Mouse (Mus musculus) ES-Bruce4 (cell line): ENCODE data around the gene Egr4. TPM values are rescaled to one million over a fixed set of nuclear protein-coding genes. Genes with fewer than 3 reads are reported as not detected.

Experiments used
- H3K27ac ChIP-seq: 2 replicates; pipeline ENCODE4 v1.5.1; 2012; ENCODE audit warnings: low read length, inconsistent platforms; ENCODE audit not compliant: insufficient read depth
- H3K27me3 ChIP-seq: 2 replicates; pipeline ENCODE4 v1.6.1; 2012; ENCODE audit warnings: mild to moderate bottlenecking, low read length, inconsistent platforms; ENCODE audit not compliant: control insufficient read depth, poor library complexity, insufficient read depth, severe bottlenecking
- H3K36me3 ChIP-seq: 2 replicates; pipeline ENCODE4 v1.6.1; 2012; ENCODE audit warnings: inconsistent platforms, mild to moderate bottlenecking, low read length, moderate library complexity; ENCODE audit not compliant: control insufficient read depth, poor library complexity, insufficient read depth, severe bottlenecking
- H3K4me1 ChIP-seq: one replicate; pipeline ENCODE4 v1.8.1; 2011; ENCODE audit warnings: low read length; ENCODE audit not compliant: control insufficient read depth, insufficient read depth
- H3K4me3 ChIP-seq: 2 replicates; pipeline ENCODE4 v1.5.1; 2011; ENCODE audit warnings: low read depth, mild to moderate bottlenecking, low read length
- H3K9ac ChIP-seq: 2 replicates; pipeline ENCODE4 v1.6.1; 2012; ENCODE audit warnings: low read depth, mild to moderate bottlenecking, inconsistent platforms; ENCODE audit not compliant: poor library complexity, severe bottlenecking
- H3K9me3 ChIP-seq: replicated peaks from 2 replicates; pipeline ENCODE4 v1.6.1; 2012; ENCODE audit warnings: mild to moderate bottlenecking, low read length, inconsistent platforms; ENCODE audit not compliant: control insufficient read depth, poor library complexity, insufficient read depth, severe bottlenecking
- CTCF ChIP-seq: IDR thresholded peaks from one replicate; pipeline ENCODE4 v1.8.1; 2011; ENCODE audit warnings: low read depth, low read length
- EP300 ChIP-seq: IDR thresholded peaks from 2 replicates; pipeline ENCODE4 v1.6.1; 2011; ENCODE audit warnings: low read depth, low read length; ENCODE audit not compliant: insufficient read depth
- POLR2A ChIP-seq: IDR thresholded peaks from one replicate; pipeline ENCODE4 v1.8.1; 2011; ENCODE audit warnings: low read length; ENCODE audit not compliant: insufficient read depth
- polyA plus RNA-seq: library from polyadenylated mRNA; stranded (reverse); fragments of >200 nt; gene quantifications from 2 replicates; pipeline ENCODE4 v1.2.4, GENCODE M21; 2011; ENCODE audit warnings: low read depth; ENCODE audit not compliant: missing spikeins, insufficient read depth, insufficient read length

The Egr4 gene
- polyA plus RNA-seq, 1 experiment = not detected

DNA sequence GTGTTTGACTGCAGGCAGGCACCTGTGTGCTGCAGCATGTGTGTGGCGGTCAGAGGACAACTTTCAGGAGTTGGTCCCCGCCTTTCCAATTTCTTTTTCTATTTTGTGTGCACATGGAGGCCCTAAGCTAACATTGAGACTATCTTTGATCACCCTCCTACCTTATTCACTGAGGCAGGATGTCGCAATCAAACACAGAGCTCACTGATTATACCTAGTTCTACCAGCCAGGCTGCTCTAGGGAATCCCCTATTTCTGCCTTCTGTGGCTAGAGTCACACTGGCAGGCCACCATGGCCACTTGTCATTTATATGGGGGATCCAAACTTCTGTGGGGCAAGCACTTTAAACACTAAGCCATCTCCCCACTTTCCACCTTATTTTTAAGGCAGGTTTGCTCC, 23.7 kb downstream of the Egr4 start:
- Histone ChIP-seq H3K4me1 (no peaks in the 10 kb centered on the region), H3K36me3 (no peaks in the 10 kb centered on the region), H3K27me3 (no peaks in the 10 kb centered on the region), H3K9ac (no peak overlapping the region), H3K4me3 (no peak overlapping the region), H3K27ac (no peak overlapping the region), H3K9me3 (no peaks in the 10 kb centered on the region)
- TF ChIP-seq CTCF (no peak), POLR2A (no peak), EP300 (no peak)

DNA sequence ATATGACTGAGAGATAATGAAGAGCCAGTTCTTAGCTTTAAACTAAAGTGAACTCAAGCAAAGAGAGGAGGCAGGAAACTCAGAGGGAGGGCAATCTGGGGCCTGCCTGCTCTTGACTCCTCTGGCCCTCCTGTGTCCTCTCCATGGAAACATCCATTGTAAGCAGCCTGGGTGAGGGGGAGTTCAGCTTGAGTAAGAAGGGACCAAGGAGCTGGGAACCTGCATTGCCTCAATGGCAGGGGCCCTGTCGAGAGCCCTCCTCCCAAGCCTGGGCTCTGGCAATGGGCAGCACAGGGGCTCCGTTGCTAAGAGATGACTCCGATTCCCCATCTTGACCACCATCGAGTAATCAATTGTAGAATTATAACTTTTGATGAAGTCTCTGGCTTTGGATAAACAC, 24.9 kb downstream of the Egr4 start:
- Histone ChIP-seq H3K9ac (no peak overlapping the region), H3K9me3 (no peaks in the 10 kb centered on the region), H3K4me3 (no peak overlapping the region), H3K27me3 (peaks cover 8% of the 10 kb centered on the region), H3K27ac (no peak overlapping the region), H3K4me1 (no peaks in the 10 kb centered on the region), H3K36me3 (no peaks in the 10 kb centered on the region)
- no peak for TF ChIP-seq EP300
- no peak for TF ChIP-seq POLR2A
- no peak for TF ChIP-seq CTCF

DNA sequence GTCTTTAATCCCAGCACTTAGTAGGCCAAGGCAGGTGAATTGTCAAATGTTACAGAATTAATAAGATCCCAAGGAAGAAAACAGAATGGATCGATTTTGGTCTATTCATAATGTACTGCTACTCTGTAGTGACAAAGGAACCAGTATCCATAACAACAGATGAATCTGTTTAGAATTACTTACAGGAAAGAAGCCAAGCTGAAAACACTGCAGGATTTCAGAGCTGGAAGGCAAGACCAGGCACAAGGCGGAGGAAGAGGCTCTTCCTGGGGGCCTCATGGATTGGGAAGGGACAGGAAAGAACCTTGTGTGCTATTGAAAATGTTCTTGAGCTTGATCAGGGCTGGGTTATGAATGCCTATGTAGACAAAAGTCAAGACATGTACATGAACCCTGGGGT, 27.7 kb downstream of the Egr4 start:
- no peak overlapping the region for H3K4me3 ChIP-seq
- H3K27me3 ChIP-seq = peaks cover 8% of the 10 kb centered on the region
- H3K9ac ChIP-seq = no peak overlapping the region
- TF ChIP-seq EP300 (no peak), CTCF (no peak), POLR2A (no peak)
- no peak overlapping the region for H3K27ac ChIP-seq
- no peaks in the 10 kb centered on the region for H3K4me1 ChIP-seq
- no peaks in the 10 kb centered on the region for H3K36me3 ChIP-seq
- H3K9me3 ChIP-seq = no peaks in the 10 kb centered on the region

DNA sequence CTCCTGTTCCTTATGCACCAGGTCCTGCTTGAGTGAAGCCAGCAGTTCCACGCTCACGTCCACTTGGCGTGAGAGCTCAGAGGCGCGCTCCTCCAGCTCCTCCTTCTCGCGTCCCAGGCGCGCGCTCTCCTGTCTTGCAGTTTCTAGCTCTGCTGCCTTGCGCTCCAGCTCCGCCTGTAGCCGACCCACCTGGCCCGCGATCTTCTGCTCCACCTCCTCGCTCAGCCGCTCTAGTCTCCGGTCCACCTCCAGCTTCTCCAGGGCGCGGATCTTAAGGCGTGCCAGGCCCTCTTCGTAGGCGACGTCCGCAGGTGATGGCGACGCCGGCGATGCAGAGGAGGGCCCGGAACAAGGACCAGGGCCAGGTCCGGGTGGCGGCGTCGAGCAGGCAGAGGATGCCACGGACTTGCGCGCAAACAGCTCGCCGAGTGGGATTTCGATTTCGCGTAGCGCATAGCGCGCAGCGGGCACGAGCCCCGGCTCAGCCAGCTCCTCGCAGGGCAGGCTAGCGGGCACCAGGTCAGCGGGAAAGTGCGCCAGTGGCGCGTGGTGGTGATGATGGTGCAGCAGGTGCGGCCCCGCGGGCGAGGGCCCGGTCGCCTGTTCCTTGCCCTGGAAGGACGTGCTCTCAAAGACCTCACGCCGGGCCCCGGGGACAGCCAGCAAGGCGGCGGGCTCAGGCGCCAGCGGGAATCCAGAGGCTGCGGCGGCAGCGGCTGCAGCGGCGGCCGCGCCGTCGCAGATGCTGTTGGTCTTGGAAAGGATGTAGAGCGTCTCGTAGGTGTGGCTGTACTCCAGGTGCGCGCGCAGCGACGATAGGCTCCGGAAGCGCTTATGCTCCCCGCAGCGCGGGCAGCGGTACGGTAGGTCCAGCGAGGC, 29.3 kb downstream of the Egr4 start:
- H3K27me3 ChIP-seq = peaks cover 8% of the 10 kb centered on the region

DNA sequence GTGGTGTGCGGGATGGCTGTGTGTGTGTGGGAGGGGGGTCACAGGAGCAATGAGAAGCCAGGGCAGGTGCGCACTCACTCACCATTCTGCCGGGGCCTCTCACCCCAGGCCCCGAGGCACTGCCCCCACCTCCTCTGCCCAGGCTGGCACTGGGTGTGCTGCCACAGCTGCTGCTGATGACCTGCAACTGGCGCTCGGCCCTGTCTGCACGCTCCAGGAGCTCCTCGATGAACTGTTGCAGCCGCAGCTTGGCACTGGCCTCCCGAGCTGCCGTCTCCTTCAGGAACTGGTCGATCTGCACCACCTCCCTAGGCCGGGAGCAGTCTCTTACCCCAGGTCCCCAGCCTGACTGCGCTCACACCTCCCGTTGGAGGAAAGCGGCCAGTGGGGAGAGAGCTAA, 32.7 kb downstream of the Egr4 start:
- no peak overlapping the region for H3K9ac ChIP-seq
- TF ChIP-seq POLR2A (no peak), CTCF (no peak), EP300 (no peak)
- H3K27me3 ChIP-seq = peaks cover 8% of the 10 kb centered on the region
- no peak overlapping the region for H3K4me3 ChIP-seq
- no peaks in the 10 kb centered on the region for H3K9me3 ChIP-seq
- no peak overlapping the region for H3K27ac ChIP-seq
- H3K4me1 ChIP-seq = peaks cover 4% of the 10 kb centered on the region
- H3K36me3 ChIP-seq = no peaks in the 10 kb centered on the region

More for the DNA sequence above, 29.3 kb downstream of the Egr4 start:
- no peaks in the 10 kb centered on the region for H3K36me3 ChIP-seq
- H3K9ac ChIP-seq = peak overlapping the region; percentile 5; the same call in 1 of the 2 replicates
- H3K4me3 ChIP-seq = peak overlapping the region; percentile 56
- no peaks in the 10 kb centered on the region for H3K4me1 ChIP-seq
- H3K27ac ChIP-seq = no peak overlapping the region
- H3K9me3 ChIP-seq = no peaks in the 10 kb centered on the region
- TF ChIP-seq EP300 = no peak
- TF ChIP-seq POLR2A = no peak
- TF ChIP-seq CTCF = no peak

DNA sequence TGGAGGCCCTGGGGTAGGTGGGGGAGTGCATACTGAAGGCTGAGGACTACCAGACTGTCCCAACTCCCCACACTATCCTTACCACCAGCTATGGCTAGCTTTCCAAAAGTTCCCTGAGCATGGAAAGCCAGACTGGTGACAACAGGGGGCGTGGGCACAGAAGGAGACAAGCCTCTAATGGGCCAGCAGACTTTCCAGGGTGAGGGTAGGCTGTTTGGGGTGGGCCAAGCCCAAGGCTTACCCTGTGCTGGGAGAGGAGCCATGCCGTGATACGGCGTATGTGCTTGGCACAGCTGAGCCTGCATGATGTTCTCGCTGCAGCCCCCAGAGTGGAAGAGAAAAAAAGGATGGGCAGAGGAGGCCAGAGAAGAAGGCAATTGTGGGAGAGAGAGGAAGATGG, 33.4 kb downstream of the Egr4 start:
- H3K9me3 ChIP-seq = no peaks in the 10 kb centered on the region
- H3K27me3 ChIP-seq = peaks cover 8% of the 10 kb centered on the region
- H3K4me3 ChIP-seq = no peak overlapping the region

More for the DNA sequence above, 33.4 kb downstream of the Egr4 start:
- H3K4me1 ChIP-seq = peaks cover 5% of the 10 kb centered on the region
- no peak for TF ChIP-seq CTCF
- no peak for TF ChIP-seq EP300
- no peak for TF ChIP-seq POLR2A
- H3K9ac ChIP-seq = no peak overlapping the region
- H3K36me3 ChIP-seq = no peaks in the 10 kb centered on the region
- H3K27ac ChIP-seq = no peak overlapping the region
